Mouse (Mus musculus): ENCODE results near the gene Apom.
"Not testable (repeated sequence)": the region's sequence is repeated elsewhere in the genome, so short reads cannot be mapped to it uniquely, and the experiment has no call there.

Apom gene

GRCm38 (mm10) chr17:35127017-35127416 is 4.8 kb downstream of the Apom start:
- no peak for DNase-seq (ENCODE audit: low spot score)

GRCm38 (mm10) chr17:35126206-35126611 is 5.6 kb downstream of the Apom start, which contains the start of gene D17H6S53E:
D17H6S53E (plus strand) TSS chr17:35126373.
- DNase-seq (ENCODE audit: low spot score), result no peak

- no peak for DNase-seq (ENCODE audit: low spot score)
These were observed 6.3 kb downstream of the Apom start for GRCm38 (mm10) chr17:35125578-35125977.

- no peak for DNase-seq (ENCODE audit: low spot score)
These were observed 6.8 kb downstream of the Apom start for GRCm38 (mm10) chr17:35125081-35125480.

GRCm38 (mm10) chr17:35124261-35124896 is 7.5 kb downstream of the Apom start:
- DNase-seq (ENCODE audit: low spot score), result not testable (repeated sequence)

GRCm38 (mm10) chr17:35123287-35123686 is 8.6 kb downstream of the Apom start:
- DNase-seq (ENCODE audit: low spot score), result not testable (repeated sequence)

GRCm38 (mm10) chr17:35121871-35122303 is 10.0 kb downstream of the Apom start, which contains the start of gene Csnk2b:
Csnk2b (minus strand) TSS chr17:35122053.
- DNase-seq (ENCODE audit: low spot score), result no peak

GRCm38 (mm10) chr17:35121143-35121799 is 10.6 kb downstream of the Apom start, which contains the start of gene Gpank1:
Gpank1 (plus strand) TSS chr17:35121455.
- peak; percentile 83 for DNase-seq (ENCODE audit: low spot score)

GRCm38 (mm10) chr17:35120745-35121142 is 11.1 kb downstream of the Apom start:
- DNase-seq (ENCODE audit: low spot score), result no peak

GRCm38 (mm10) chr17:35115046-35116019 is 16.5 kb downstream of the Apom start, which contains the start of gene Ly6g5b:
Ly6g5b (minus strand) TSS chr17:35115428.
- DNase-seq (ENCODE audit: low spot score), result no peak

- DNase-seq (ENCODE audit: low spot score), result no peak
These were observed 20.1 kb downstream of the Apom start for GRCm38 (mm10) chr17:35111774-35112173.

GRCm38 (mm10) chr17:35108097-35108496 is 23.8 kb downstream of the Apom start, which contains the start of gene Ly6g5c:
Ly6g5c (plus strand) TSS chr17:35108279.
- no peak for DNase-seq (ENCODE audit: low spot score)

GRCm38 (mm10) chr17:35106522-35106921 is 25.3 kb downstream of the Apom start:
- no peak for DNase-seq (ENCODE audit: low spot score)

- no peak for DNase-seq (ENCODE audit: low spot score)
These were observed 26.0 kb downstream of the Apom start for GRCm38 (mm10) chr17:35105740-35106389.

GRCm38 (mm10) chr17:35104754-35105153 is 27.1 kb downstream of the Apom start:
- no peak for DNase-seq (ENCODE audit: low spot score)

GRCm38 (mm10) chr17:35104079-35104478 is 27.8 kb downstream of the Apom start:
- no peak for DNase-seq (ENCODE audit: low spot score)

- no peak for DNase-seq (ENCODE audit: low spot score)
These were observed 28.6 kb downstream of the Apom start for GRCm38 (mm10) chr17:35103221-35103690.

- DNase-seq (ENCODE audit: low spot score), result no peak
These were observed 29.6 kb downstream of the Apom start for GRCm38 (mm10) chr17:35102299-35102698.

- no peak for DNase-seq (ENCODE audit: low spot score)
These were observed 30.7 kb downstream of the Apom start for GRCm38 (mm10) chr17:35101161-35101560.

GRCm38 (mm10) chr17:35100196-35100765 is 31.6 kb downstream of the Apom start:
- DNase-seq (ENCODE audit: low spot score), result no peak

- no peak for DNase-seq (ENCODE audit: low spot score)
These were observed 34.6 kb downstream of the Apom start for GRCm38 (mm10) chr17:35097164-35097655.

All from urinary bladder, postnatal 10 days (tissue).